Mouse (Mus musculus) neural tube, embryonic 14.5 days (tissue): Measurements from ENCODE around the gene Ptgs1. TPM values are rescaled to one million over a fixed set of nuclear protein-coding genes. Genes with fewer than 3 reads are reported as not detected.

Experiments
- ATAC-seq: fragments of 200-750 bp; cut with Nextera tagmentation; 2 replicates; pipeline ENCODE4 v1.8.0; 2017; ENCODE audit warnings: low read depth, mild to moderate bottlenecking, moderate TSS enrichment, moderate library complexity
- H3K27ac ChIP-seq: fragments of 300-500 bp; sonication (generic); 2 replicates; pipeline ENCODE4 v1.5.1; 2014; ENCODE audit warnings: low read depth, mild to moderate bottlenecking, control low read depth, low read length, moderate library complexity, mixed read lengths
- H3K27me3 ChIP-seq: fragments of 300-500 bp; sonication (generic); 2 replicates; pipeline ENCODE4 v1.6.1; 2014; ENCODE audit warnings: low read length; ENCODE audit not compliant: control insufficient read depth, insufficient read depth
- H3K36me3 ChIP-seq: fragments of 300-500 bp; sonication (generic); 2 replicates; pipeline ENCODE4 v1.6.1; 2014; ENCODE audit warnings: low read length, mixed read lengths; ENCODE audit not compliant: control insufficient read depth, insufficient read depth
- H3K4me1 ChIP-seq: fragments of 300-500 bp; sonication (generic); 2 replicates; pipeline ENCODE4 v1.6.1; 2014; ENCODE audit warnings: low read length; ENCODE audit not compliant: control insufficient read depth, insufficient read depth
- H3K4me2 ChIP-seq: fragments of 300-500 bp; sonication (generic); 2 replicates; pipeline ENCODE4 v1.6.1; 2014; ENCODE audit warnings: mild to moderate bottlenecking, low read depth, low read length, control low read depth
- H3K4me3 ChIP-seq: fragments of 300-500 bp; sonication (generic); 2 replicates; pipeline ENCODE4 v1.5.1; 2014; ENCODE audit warnings: low read depth, low read length, control low read depth, mixed read lengths
- H3K9ac ChIP-seq: fragments of 300-500 bp; sonication (generic); replicated peaks from 2 replicates; pipeline ENCODE4 v1.6.1; 2014; ENCODE audit warnings: low read depth, mild to moderate bottlenecking, control low read depth, low read length, mixed read lengths
- H3K9me3 ChIP-seq: fragments of 300-500 bp; sonication (generic); 2 replicates; pipeline ENCODE4 v1.6.1; 2016; ENCODE audit warnings: low read length; ENCODE audit not compliant: control insufficient read depth
- WGBS: fragments of 180-500 bp; shearing (Covaris S2); extraction: QIAGEN DNeasy Blood & Tissue Kit; methylation state at CpG from one replicate; pipeline ENCODE4 v1.1.7; 2014; 5-methylcytosine and 5-hydroxymethylcytosine counted together
- polyA plus RNA-seq: library from polyadenylated mRNA; unstranded; fragments of >200 nt; fragmentation: Nextera tagmentation; extraction: Ambion mirVana; gene quantifications from 2 replicates; pipeline ENCODE4 v1.2.1, GENCODE M21; 2014

Ptgs1 gene
- polyA plus RNA-seq, 1 experiment from 2014 or later, result 2.7 TPM

DNA sequence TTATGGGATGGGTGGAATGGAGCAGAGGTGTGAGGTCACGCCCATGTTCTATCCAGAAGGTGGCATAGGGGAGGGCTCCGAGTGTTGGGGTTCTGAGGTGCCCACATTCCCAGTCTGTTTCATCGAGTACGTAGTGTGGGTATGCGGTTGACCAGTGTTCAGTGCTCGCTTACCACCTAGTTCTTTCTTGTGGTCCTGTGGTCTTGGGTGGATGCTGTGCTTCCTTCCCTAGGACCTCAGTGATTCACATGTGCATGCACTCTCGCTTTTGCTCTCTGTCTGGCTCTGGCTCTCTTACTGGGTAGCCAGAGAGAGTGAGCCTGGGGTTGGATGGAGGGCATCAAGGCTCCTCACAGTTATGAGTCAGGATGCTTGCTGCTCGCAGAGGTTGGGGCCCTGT lies 10.1 kb upstream of the Ptgs1 start:
- no peaks in the 10 kb centered on the region for H3K4me1 ChIP-seq
- 91% methylated on average over 8 of the region's 8 CpGs for WGBS
- H3K36me3 ChIP-seq, result no peaks in the 10 kb centered on the region
- no peak overlapping the region for H3K4me2 ChIP-seq
- no peak overlapping the region for H3K27ac ChIP-seq
- H3K9me3 ChIP-seq, result no peaks in the 10 kb centered on the region
- ATAC-seq, result no peak
- H3K9ac ChIP-seq, result no peak overlapping the region
- no peak overlapping the region for H3K4me3 ChIP-seq
- no peaks in the 10 kb centered on the region for H3K27me3 ChIP-seq

GRCm38 (mm10) chr2:36220891-36221290 lies 9.3 kb upstream of the Ptgs1 start:
- no peak overlapping the region for H3K9ac ChIP-seq
- no peaks in the 10 kb centered on the region for H3K27me3 ChIP-seq
- H3K9me3 ChIP-seq, result no peaks in the 10 kb centered on the region
- no peak for ATAC-seq
- no peak overlapping the region for H3K4me3 ChIP-seq
- H3K36me3 ChIP-seq, result no peaks in the 10 kb centered on the region
- no peaks in the 10 kb centered on the region for H3K4me1 ChIP-seq
- 62% methylated on average over 4 of the region's 4 CpGs for WGBS
- no peak overlapping the region for H3K27ac ChIP-seq
- H3K4me2 ChIP-seq, result no peak overlapping the region

- Histone ChIP-seq H3K27me3 (no peaks in the 10 kb centered on the region), H3K4me3 (no peak overlapping the region), H3K4me1 (no peaks in the 10 kb centered on the region), H3K4me2 (no peak overlapping the region), H3K9me3 (no peaks in the 10 kb centered on the region), H3K27ac (no peak overlapping the region), H3K36me3 (no peaks in the 10 kb centered on the region), H3K9ac (no peak overlapping the region)
- no peak for ATAC-seq
- WGBS, result 64% methylated on average over 7 of the region's 7 CpGs
Measured at GRCm38 (mm10) chr2:36222168-36222848, 7.9 kb upstream of the Ptgs1 start.

- ATAC-seq, result no peak
- no peak overlapping the region for H3K4me2 ChIP-seq
- H3K27me3 ChIP-seq, result no peaks in the 10 kb centered on the region
Measured at GRCm38 (mm10) chr2:36223436-36223835, 6.8 kb upstream of the Ptgs1 start.

DNA sequence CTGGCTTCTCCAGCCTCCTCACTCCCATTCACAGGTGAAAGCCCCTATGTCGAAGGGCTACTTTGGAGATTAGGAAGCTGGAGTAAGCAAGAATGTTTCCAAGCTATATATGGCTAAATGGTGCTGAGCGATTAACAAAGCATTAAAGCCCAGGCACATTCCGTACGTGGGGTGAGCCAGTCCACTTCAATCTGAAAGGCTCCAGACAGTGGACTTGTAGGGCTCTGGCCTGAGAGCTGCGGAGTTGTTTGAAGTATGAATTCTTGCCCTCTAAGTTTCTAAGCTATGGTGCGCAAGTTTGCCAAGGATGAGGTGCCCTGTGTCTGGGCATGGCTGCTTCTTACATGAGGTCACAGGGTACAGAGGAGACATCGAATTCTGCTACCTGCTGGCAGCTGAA lies 6.1 kb upstream of the Ptgs1 start:
- no peak for ATAC-seq
- Histone ChIP-seq H3K4me2 (no peak overlapping the region), H3K4me3 (no peak overlapping the region), H3K36me3 (no peaks in the 10 kb centered on the region), H3K4me1 (no peaks in the 10 kb centered on the region), H3K27me3 (no peaks in the 10 kb centered on the region), H3K27ac (no peak overlapping the region), H3K9me3 (no peaks in the 10 kb centered on the region), H3K9ac (no peak overlapping the region)
- 83% methylated on average over 7 of the region's 7 CpGs for WGBS

More at GRCm38 (mm10) chr2:36223436-36223835, 6.8 kb upstream of the Ptgs1 start:
- Histone ChIP-seq H3K4me1 (no peaks in the 10 kb centered on the region), H3K9ac (no peak overlapping the region), H3K36me3 (no peaks in the 10 kb centered on the region), H3K27ac (no peak overlapping the region), H3K9me3 (no peaks in the 10 kb centered on the region), H3K4me3 (no peak overlapping the region)

DNA sequence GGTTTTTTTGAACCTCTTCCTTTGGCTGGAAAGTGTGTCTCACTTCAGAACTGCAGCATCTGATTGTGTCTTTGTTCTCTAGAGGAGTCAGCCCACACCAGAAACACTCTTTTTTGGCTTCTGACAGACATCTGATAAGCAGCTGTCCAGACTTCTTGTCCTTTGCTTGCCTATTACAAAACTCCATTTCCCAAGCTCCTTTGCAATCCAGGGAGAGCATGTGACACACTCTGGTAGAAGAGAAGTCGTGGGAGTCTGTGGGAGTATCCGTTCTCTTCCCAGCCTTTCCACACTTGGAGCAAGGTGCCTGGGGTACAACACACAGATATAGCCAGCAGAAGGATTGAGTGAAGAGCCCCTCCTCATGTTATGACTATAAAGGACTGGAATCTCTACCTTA lies 5.6 kb upstream of the Ptgs1 start:
- ATAC-seq, result no peak
- Histone ChIP-seq H3K9me3 (no peaks in the 10 kb centered on the region), H3K27ac (no peak overlapping the region), H3K36me3 (no peaks in the 10 kb centered on the region), H3K27me3 (no peaks in the 10 kb centered on the region), H3K4me3 (no peak overlapping the region), H3K4me1 (no peaks in the 10 kb centered on the region), H3K9ac (no peak overlapping the region), H3K4me2 (no peak overlapping the region)
- WGBS, result 40% methylated on average over 2 of the region's 2 CpGs

GRCm38 (mm10) chr2:36230967-36231366 lies 741 bp downstream of the Ptgs1 start:
- no peak for ATAC-seq
- Histone ChIP-seq H3K9ac (0 out of 2 replicates have a peak overlapping the region, but pooled peaks have one; percentile 17), H3K27ac (no peak overlapping the region), H3K4me2 (peak overlapping the region; percentile 49; the same call in 1 of the 2 replicates), H3K4me3 (0 out of 2 replicates have a peak overlapping the region, but pooled peaks have one; percentile 22), H3K36me3 (no peaks in the 10 kb centered on the region), H3K9me3 (no peaks in the 10 kb centered on the region), H3K27me3 (no peaks in the 10 kb centered on the region), H3K4me1 (0 out of 2 replicates have a peak, but pooled peaks cover 4% of the 10 kb centered on the region)
- 47% methylated on average over 10 of the region's 10 CpGs for WGBS

GRCm38 (mm10) chr2:36234526-36235368 lies 4.5 kb downstream of the Ptgs1 start:
- H3K36me3 ChIP-seq, result no peaks in the 10 kb centered on the region
- no peak overlapping the region for H3K27ac ChIP-seq
- H3K4me1 ChIP-seq, result 0 out of 2 replicates have a peak, but pooled peaks cover 4% of the 10 kb centered on the region
- no peaks in the 10 kb centered on the region for H3K27me3 ChIP-seq
- WGBS, result 67% methylated on average over 7 of the region's 7 CpGs
- ATAC-seq, result no peak
- H3K9ac ChIP-seq, result no peak overlapping the region
- H3K4me3 ChIP-seq, result no peak overlapping the region
- no peak overlapping the region for H3K4me2 ChIP-seq
- H3K9me3 ChIP-seq, result no peaks in the 10 kb centered on the region

DNA sequence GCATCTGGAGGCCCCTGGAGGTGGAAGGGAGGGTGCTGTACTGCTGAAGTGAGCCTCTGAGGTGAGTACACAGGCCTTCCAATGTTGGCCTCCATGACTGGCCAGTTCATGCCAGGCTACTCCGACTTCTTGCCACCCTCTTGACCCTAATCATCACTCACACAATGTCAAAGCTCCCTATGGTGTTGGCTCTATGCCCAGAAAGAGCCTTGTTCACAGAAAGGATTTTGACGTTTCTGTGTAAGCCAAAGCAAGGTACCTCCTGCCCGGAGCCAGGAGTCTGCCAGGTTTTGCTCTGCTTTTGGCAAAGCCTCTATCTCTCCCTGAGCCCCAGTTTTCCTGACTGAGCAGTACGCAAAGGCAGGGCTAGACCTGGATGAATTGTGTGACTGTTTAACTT lies 5.7 kb downstream of the Ptgs1 start:
- Histone ChIP-seq H3K36me3 (no peaks in the 10 kb centered on the region), H3K27me3 (no peaks in the 10 kb centered on the region), H3K4me1 (no peaks in the 10 kb centered on the region), H3K4me2 (no peak overlapping the region), H3K27ac (no peak overlapping the region), H3K9me3 (no peaks in the 10 kb centered on the region), H3K4me3 (no peak overlapping the region), H3K9ac (no peak overlapping the region)
- no peak for ATAC-seq
- 47% methylated on average over 4 of the region's 4 CpGs for WGBS
